Mouse (Mus musculus) hindbrain, embryonic 14.5 days (tissue): ENCODE results near the gene Foxd3. TPM values are rescaled to one million over a fixed set of nuclear protein-coding genes. Genes with fewer than 3 reads are reported as not detected.
A peak's percentile ranks its signal among the peaks of the same experiment; 100 is the strongest.
"Not testable (repeated sequence)": the region's sequence is repeated elsewhere in the genome, so short reads cannot be mapped to it uniquely, and the experiment has no call there.

ENCODE experiments used
- ATAC-seq: fragments of 200-750 bp; cut with Nextera tagmentation; 2 replicates; pipeline ENCODE4 v1.8.0; 2017; ENCODE audit warnings: moderate number of reproducible peaks, mild to moderate bottlenecking, moderate TSS enrichment, moderate library complexity; ENCODE audit not compliant: low FRiP score
- DNase-seq: peaks from one replicate; pipeline ENCODE4 v3.0.0-alpha.2; 2015; ENCODE audit warnings: low spot score
- H3K27ac ChIP-seq: fragments of 300-500 bp; sonication (generic); 2 replicates; pipeline ENCODE4 v1.5.1; 2014; ENCODE audit warnings: mild to moderate bottlenecking, moderate library complexity
- H3K27me3 ChIP-seq: fragments of 300-500 bp; sonication (generic); 2 replicates; pipeline ENCODE4 v1.6.1; 2014; ENCODE audit warnings: mild to moderate bottlenecking, low read length, mixed read lengths; ENCODE audit not compliant: control insufficient read depth, insufficient read depth
- H3K36me3 ChIP-seq: fragments of 300-500 bp; sonication (generic); replicated peaks from 2 replicates; pipeline ENCODE4 v1.6.1; 2014; ENCODE audit not compliant: control insufficient read depth, insufficient read depth
- H3K4me1 ChIP-seq: fragments of 300-500 bp; sonication (generic); replicated peaks from 2 replicates; pipeline ENCODE4 v1.6.1; 2014; ENCODE audit warnings: antibody characterized with exemption, low read length, mixed read lengths; ENCODE audit not compliant: control insufficient read depth, insufficient read depth
- H3K4me2 ChIP-seq: fragments of 300-500 bp; sonication (generic); replicated peaks from 2 replicates; pipeline ENCODE4 v1.6.1; 2014; ENCODE audit warnings: mild to moderate bottlenecking, moderate library complexity
- H3K4me3 ChIP-seq: fragments of 300-500 bp; sonication (generic); replicated peaks from 2 replicates; pipeline ENCODE4 v1.5.1; 2014; ENCODE audit warnings: mild to moderate bottlenecking, low read length
- H3K9ac ChIP-seq: fragments of 300-500 bp; sonication (generic); 2 replicates; pipeline ENCODE4 v1.6.1; 2014
- H3K9me3 ChIP-seq: fragments of 300-500 bp; sonication (generic); 2 replicates; pipeline ENCODE4 v1.6.1; 2016; ENCODE audit warnings: low read length; ENCODE audit not compliant: control insufficient read depth
- WGBS: fragments of 180-500 bp; shearing (Covaris S2); extraction: QIAGEN DNeasy Blood & Tissue Kit; methylation state at CpG from one replicate; pipeline ENCODE4 v1.1.7; 2014; 5-methylcytosine and 5-hydroxymethylcytosine counted together
- polyA plus RNA-seq: library from polyadenylated mRNA; unstranded; fragments of >200 nt; fragmentation: Nextera tagmentation; extraction: Ambion mirVana; gene quantifications from 2 replicates; pipeline ENCODE4 v1.2.1, GENCODE M21; 2014

The Foxd3 gene
- 1.5 and 1.8 TPM in 2 replicates for polyA plus RNA-seq

DNA sequence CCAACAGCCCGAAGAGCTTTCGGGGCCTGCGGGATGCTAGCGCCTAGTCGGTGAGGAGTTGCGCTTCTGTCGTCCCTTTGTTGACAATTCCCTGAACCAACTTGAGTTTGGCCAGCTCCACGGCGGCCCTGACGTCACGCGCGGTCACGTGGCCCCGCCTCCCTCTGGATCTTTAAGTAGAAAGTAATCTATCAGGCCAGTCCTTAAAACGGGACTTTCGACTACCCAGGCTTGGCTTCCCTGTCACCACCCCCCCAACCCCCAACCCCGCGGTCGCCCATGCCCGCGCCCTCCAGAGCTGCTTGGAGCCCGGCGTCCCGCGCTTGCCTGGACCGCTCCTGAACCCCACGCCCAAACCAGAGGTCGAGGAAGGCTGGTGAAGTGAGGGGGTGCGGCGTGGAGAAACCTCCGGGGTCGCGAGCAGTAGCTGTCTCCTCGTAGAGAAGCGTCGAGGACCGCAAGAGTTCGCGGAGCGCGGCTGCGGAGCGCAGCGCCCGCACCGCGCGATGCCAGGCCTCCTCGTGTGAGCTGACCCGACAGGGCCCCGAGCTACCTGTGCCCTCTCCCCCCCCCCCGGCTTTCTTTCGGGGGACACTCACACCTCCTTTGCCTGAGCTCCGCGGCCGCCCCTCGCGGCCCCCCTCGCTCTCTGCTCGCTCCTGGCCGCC is at the start of gene Foxd3:
Foxd3 (plus strand) TSS at position 363 of the 668 bp plus-strand sequence.
- DNase-seq (no peak), ATAC-seq (peak; percentile 49; the same call in 1 of the 2 replicates)
- peak within 1 kb of the TSS; percentile 69 for H3K27ac ChIP-seq
- WGBS = under 1% methylated on average over 60 of the region's 62 CpGs
- H3K4me2 ChIP-seq = peak within 1 kb of the TSS; percentile 39
- H3K4me1 ChIP-seq = peaks cover 11% of the 10 kb centered on the region; the same call in 1 of the 2 replicates
- H3K4me3 ChIP-seq = peak within 1 kb of the TSS; percentile 35
- H3K27me3 ChIP-seq = peaks cover 82% of the 10 kb centered on the region
- no peaks in the 10 kb centered on the region for H3K36me3 ChIP-seq
- peak within 1 kb of the TSS; percentile 47 for H3K9ac ChIP-seq
- no peaks in the 10 kb centered on the region for H3K9me3 ChIP-seq

DNA sequence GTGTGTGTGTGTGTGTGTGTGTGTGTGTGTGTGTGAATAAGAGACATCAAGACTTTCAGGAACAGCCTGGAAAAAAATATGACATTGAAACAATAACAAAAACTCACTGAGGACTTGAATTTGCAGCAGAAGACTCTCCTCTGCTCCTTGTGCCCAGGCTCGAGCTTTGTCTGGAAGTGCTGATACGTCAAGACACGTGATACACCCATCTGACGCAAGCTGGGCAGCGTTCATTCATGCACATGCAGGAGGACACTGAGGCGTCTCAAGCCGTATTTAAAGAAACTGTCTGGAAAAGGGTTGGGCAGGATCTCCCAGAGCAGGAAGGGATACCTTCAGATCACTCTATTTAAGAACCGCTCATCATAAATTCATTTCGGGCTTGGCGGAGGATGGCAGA is 43.9 kb upstream of the Foxd3 start:
- WGBS = 94% methylated on average over 10 of the region's 10 CpGs
- H3K4me2 ChIP-seq = no peak overlapping the region
- H3K9me3 ChIP-seq = no peaks in the 10 kb centered on the region
- H3K36me3 ChIP-seq = no peaks in the 10 kb centered on the region
- no peaks in the 10 kb centered on the region for H3K4me1 ChIP-seq
- no peaks in the 10 kb centered on the region for H3K27me3 ChIP-seq
- H3K4me3 ChIP-seq = no peak overlapping the region
- DNase-seq = no peak
- no peak for ATAC-seq
- H3K27ac ChIP-seq = no peak overlapping the region
- H3K9ac ChIP-seq = no peak overlapping the region

DNA sequence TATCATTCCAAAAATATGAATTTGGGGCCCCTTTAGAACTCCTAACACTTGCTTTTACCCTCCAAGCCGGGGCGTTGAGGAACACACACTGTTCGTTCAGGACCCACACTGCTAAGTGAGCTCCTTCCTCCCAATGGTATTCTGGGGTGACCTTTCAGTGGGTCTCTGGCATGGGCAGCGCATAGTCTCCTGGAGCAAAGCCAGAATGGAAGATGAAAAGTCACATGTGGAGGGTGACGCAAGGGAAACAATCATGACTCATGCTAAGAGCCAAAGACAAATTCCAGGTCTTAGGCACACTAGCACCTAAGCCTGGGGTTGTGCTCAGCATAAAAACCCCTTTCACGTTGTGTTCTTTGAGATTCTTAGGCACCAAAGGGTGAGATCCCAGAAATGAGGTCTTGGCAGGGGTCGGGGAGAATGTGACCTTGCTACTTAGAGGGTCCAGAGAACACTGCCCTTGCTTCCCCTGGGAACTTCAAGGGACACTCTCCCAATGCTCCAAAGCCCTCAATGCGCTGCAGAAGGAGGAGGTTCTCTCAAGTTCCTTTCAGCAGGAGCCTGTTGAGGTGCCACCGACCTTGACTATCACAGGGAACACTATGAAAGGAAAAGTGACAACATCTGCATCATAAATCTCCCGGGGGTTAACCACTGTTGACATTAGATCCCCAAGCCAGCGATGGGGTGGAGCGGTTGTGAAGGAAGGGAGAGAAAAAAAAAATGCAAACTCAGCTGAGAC is 43.3 kb upstream of the Foxd3 start:
- H3K4me3 ChIP-seq = no peak overlapping the region
- WGBS = 83% methylated on average over 12 of the region's 12 CpGs
- no peak overlapping the region for H3K27ac ChIP-seq
- no peaks in the 10 kb centered on the region for H3K36me3 ChIP-seq
- H3K4me2 ChIP-seq = no peak overlapping the region
- ATAC-seq (no peak), DNase-seq (no peak)
- H3K9ac ChIP-seq = no peak overlapping the region
- no peaks in the 10 kb centered on the region for H3K4me1 ChIP-seq
- no peaks in the 10 kb centered on the region for H3K27me3 ChIP-seq
- H3K9me3 ChIP-seq = no peaks in the 10 kb centered on the region

- 9% methylated on average over 21 of the region's 24 CpGs for WGBS
- DNase-seq (no peak), ATAC-seq (no peak)
- Histone ChIP-seq H3K27me3 (peaks cover 8% of the 10 kb centered on the region; the same call in 1 of the 2 replicates), H3K4me1 (peaks cover 4% of the 10 kb centered on the region; the same call in 1 of the 2 replicates), H3K9ac (no peak overlapping the region), H3K27ac (no peak overlapping the region), H3K36me3 (no peaks in the 10 kb centered on the region), H3K4me2 (peak overlapping the region; percentile 42), H3K9me3 (no peaks in the 10 kb centered on the region), H3K4me3 (no peak overlapping the region)
These were observed 29.9 kb upstream of the Foxd3 start for GRCm38 (mm10) chr4:99626047-99626844.

DNA sequence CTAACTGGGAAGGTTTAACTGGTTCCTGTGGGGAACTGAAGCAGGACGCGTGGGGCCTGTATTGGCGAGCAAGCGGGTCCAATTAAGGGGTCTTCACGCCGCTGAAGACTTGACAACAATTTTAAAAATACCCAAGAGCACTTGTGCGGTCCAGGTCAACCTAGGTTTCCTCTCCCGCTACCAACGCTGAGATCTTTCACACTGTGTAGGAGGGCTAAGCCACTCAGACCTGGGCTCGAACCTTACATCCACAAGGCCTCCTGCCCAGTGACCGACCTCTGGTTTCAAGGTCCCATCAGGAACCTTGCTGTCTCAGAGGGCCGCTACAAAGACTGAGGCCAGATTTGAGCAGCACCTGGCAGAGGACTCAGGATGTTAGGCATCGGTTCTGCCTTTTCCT is 29.0 kb upstream of the Foxd3 start:
- DNase-seq (no peak), ATAC-seq (no peak)
- Histone ChIP-seq H3K4me3 (no peak overlapping the region), H3K36me3 (no peaks in the 10 kb centered on the region), H3K9ac (no peak overlapping the region), H3K27me3 (peaks cover 8% of the 10 kb centered on the region; the same call in 1 of the 2 replicates), H3K27ac (no peak overlapping the region), H3K9me3 (no peaks in the 10 kb centered on the region), H3K4me1 (peaks cover 4% of the 10 kb centered on the region; the same call in 1 of the 2 replicates), H3K4me2 (no peak overlapping the region)
- 67% methylated on average over 13 of the region's 13 CpGs for WGBS

DNA sequence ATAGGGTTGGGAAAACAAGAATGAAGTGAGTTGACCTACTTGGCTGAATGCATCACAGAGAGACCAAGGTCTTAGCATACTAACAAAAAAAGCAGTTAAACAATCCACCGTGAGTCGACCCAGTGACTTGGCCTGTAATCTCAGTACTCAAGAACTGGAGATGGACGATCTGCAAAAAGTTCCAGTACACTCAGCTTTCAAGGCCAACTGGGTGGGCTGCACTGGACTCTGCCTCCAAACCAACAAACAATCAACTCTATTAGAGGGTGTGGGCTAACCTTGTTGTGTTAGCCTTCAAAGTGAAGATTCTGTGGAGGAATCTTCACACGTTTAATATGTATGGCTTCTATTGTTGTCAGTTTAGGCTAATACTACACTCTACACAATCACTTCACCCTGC is 20.1 kb upstream of the Foxd3 start:
- ATAC-seq = no peak
- 87% methylated on average over 4 of the region's 4 CpGs for WGBS
- H3K9ac ChIP-seq = no peak overlapping the region

DNA sequence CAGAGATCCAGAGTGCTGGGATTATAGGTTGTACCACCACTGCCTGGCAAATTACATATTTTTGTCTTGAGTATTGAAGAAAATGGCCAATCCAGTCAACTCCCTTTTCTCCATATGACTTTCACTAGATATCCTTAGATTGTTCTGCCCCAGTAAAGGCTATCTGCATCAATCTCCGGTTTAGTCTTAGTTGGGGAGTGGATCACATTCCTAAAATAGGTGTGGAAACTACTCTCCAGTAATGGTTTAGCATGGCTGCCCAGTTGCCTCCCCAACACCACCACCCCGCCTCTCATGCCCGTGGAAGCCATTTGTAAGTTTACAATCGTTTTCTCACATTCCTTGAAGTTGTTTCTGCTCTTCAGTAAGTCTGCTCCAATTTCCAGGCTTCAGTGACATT is 19.4 kb upstream of the Foxd3 start:
- no peaks in the 10 kb centered on the region for H3K36me3 ChIP-seq
- no peak overlapping the region for H3K9ac ChIP-seq
- no peaks in the 10 kb centered on the region for H3K4me1 ChIP-seq
- H3K4me2 ChIP-seq = no peak overlapping the region
- no peak overlapping the region for H3K27ac ChIP-seq
- H3K9me3 ChIP-seq = no peaks in the 10 kb centered on the region
- H3K27me3 ChIP-seq = peaks cover 18% of the 10 kb centered on the region
- H3K4me3 ChIP-seq = no peak overlapping the region
- ATAC-seq = no peak
- WGBS = 92% methylated on average over 4 of the region's 4 CpGs
- DNase-seq = no peak

More for the DNA sequence above, 20.1 kb upstream of the Foxd3 start:
- Histone ChIP-seq H3K9me3 (no peaks in the 10 kb centered on the region), H3K27ac (no peak overlapping the region), H3K36me3 (no peaks in the 10 kb centered on the region), H3K4me3 (no peak overlapping the region), H3K4me2 (no peak overlapping the region), H3K27me3 (peaks cover 11% of the 10 kb centered on the region; the same call in 1 of the 2 replicates), H3K4me1 (no peaks in the 10 kb centered on the region)
- DNase-seq = no peak

DNA sequence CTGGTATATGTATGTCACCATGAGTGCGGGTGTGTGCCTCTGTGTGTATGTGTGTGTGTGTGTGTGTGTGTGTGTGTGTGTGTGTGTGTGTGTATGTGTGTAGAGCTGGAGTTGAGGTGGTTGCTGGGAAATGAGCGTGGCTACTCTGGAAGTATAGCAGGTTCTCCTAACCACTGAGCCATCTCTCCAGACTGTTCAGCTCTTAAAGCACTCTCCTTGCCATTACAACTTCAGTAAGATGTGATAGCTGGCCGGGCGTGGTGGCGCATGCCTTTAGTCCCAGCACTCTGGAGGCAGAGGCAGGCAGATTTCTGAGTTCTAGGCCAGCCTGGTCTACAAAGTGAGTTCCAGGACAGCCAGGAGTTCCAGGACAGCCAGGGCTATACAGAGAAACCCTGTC is 15.5 kb upstream of the Foxd3 start:
- WGBS = 93% methylated on average over 5 of the region's 5 CpGs
- not testable (repeated sequence) for H3K4me3 ChIP-seq, DNase-seq, H3K9ac ChIP-seq, H3K27ac ChIP-seq, ATAC-seq, H3K4me2 ChIP-seq, H3K4me1 ChIP-seq, H3K36me3 ChIP-seq, H3K9me3 ChIP-seq
- peaks cover 48% of the 10 kb centered on the region for H3K27me3 ChIP-seq

GRCm38 (mm10) chr4:99641920-99642319 is 14.2 kb upstream of the Foxd3 start:
- 22% methylated on average over 3 of the region's 3 CpGs for whole genome bisulfite sequencing
- H3K4me2 ChIP-seq = no peak overlapping the region
- H3K27me3 ChIP-seq = peaks cover 61% of the 10 kb centered on the region
- no peak overlapping the region for H3K4me3 ChIP-seq
- no peaks in the 10 kb centered on the region for H3K4me1 ChIP-seq
- DNase-seq (no peak), ATAC-seq (no peak)
- H3K36me3 ChIP-seq = no peaks in the 10 kb centered on the region
- no peak overlapping the region for H3K9ac ChIP-seq
- no peak overlapping the region for H3K27ac ChIP-seq
- no peaks in the 10 kb centered on the region for H3K9me3 ChIP-seq
